Mouse (Mus musculus) testis, adult 10 weeks (tissue): Measurements from ENCODE around the gene Sgcb. TPM values are rescaled to one million over a fixed set of nuclear protein-coding genes. Genes with fewer than 3 reads are reported as not detected.

Source experiments
- polyA plus RNA-seq: library from polyadenylated mRNA; stranded (reverse); fragments of 350-450 nt; fragmentation: Illumina TruSeq; extraction: RNeasy Lipid Tissue Mini Kit (QIAGEN cat#74804); gene quantifications from one replicate; pipeline ENCODE4 v1.2.3, GENCODE M21; 2014; ENCODE audit warnings: low read depth, low replicate concordance

Gene Sgcb
- polyA plus RNA-seq, result 23.0 TPM

GRCm38 (mm10) chr5:73647261-73647900, at the start of gene Sgcb:
Gene Sgcb (minus strand): TSS chr5:73647790.

GRCm38 (mm10) chr5:73651061-73651854, 3.7 kb upstream of the Sgcb start, which contains the start of gene Spata18:
Gene Spata18 (plus strand): TSS chr5:73651379.

GRCm38 (mm10) chr5:73632291-73632690, 15.3 kb downstream of the Sgcb start, which contains the start of gene Lrrc66:
Gene Lrrc66 (minus strand): TSS chr5:73632526.

Other genes with a start within 250 kb of the Sgcb start
- 1.1 TPM for gene Cwh43, start 241.7 kb downstream of the Sgcb start, polyA plus RNA-seq
- gene Dcun1d4, start 166.8 kb downstream of the Sgcb start, polyA plus RNA-seq, result 367 TPM
- gene Lrrc66, start 15.3 kb downstream of the Sgcb start, polyA plus RNA-seq, result 0.67 TPM
- gene Spata18, start 3.6 kb upstream of the Sgcb start, polyA plus RNA-seq, result 365 TPM